In the genomic region with DNA sequence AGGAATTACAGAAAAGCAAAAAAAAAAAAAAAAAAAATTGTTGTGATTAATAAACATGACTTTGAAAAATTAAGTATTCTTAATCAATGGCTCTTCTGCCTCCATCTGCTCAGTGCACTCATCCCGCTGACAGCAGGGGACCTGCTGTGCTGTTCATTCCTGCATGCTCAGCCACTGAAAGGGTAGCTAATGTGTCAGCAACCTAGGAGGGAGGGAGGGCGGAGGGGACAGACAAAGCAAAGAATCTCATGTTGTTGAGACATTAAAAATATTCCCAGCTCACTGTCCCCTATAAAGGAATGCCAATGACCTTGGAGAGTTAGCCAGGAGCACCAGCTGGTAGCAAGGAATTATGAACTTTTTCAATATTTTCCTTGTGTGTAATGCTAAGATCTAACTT, we compare ENCODE assay signal across 14 mouse cellular contexts. TPM values are rescaled to one million over a fixed set of nuclear protein-coding genes. Genes with fewer than 3 reads are reported as not detected.
DNase-seq lines count a peak whose midpoint lies in the region; ATAC-seq and TF ChIP-seq lines count a peak whose summit lies in the region.
"Had no signal": no experiment of that assay in that cellular context is flagged by ENCODE, and none has a peak within 500 bp of the region (broad histone marks: within the 10 kb centered on the region; RNA-seq: fewer than 3 reads in every experiment).

No protein-coding gene starts in this region.

- peak overlapping the region; percentile 86 for H3K27ac ChIP-seq in layer of hippocampus, adult 2 months
- H3K27ac ChIP-seq in forebrain, embryonic 12.5 days: no peak overlapping the region
- H3K27ac ChIP-seq in neural tube, embryonic 15.5 days (replicated peaks): no peak overlapping the region
- H3K27ac ChIP-seq: liver, embryonic 13.5 days had no signal

- no peak overlapping the region for H3K4me3 ChIP-seq in layer of hippocampus, adult 2 months
- H3K4me3 ChIP-seq in forebrain, embryonic 12.5 days (replicated peaks): no peak overlapping the region
- no peak overlapping the region for H3K4me3 ChIP-seq in neural tube, embryonic 15.5 days (replicated peaks)
- H3K4me3 ChIP-seq: embryonic facial prominence, embryonic 15.5 days; liver, embryonic 13.5 days had no signal

- DNase-seq in layer of hippocampus, adult 2 months (ENCODE audit: low spot score in 2 of 2): no peak
- no peak for DNase-seq in layer of hippocampus, adult 11-12 months (ENCODE audit: low spot score)
- DNase-seq in mesoderm, embryonic 11.5 days (ENCODE audit: low read depth, low spot score): peak; percentile 57
- no peak for DNase-seq in thymus, postnatal 4 days
- DNase-seq in ovary, postnatal 14 days (ENCODE audit: low spot score): no peak
- no peak for DNase-seq in spleen, adult 12 weeks (ENCODE audit: low spot score)
- DNase-seq: adrenal gland, postnatal 36 days; cerebellum, adult 18-20 months; kidney, postnatal 25 days; liver, embryonic 13.5 days; lung, postnatal 14 days had no signal

- ATAC-seq in forebrain, embryonic 12.5 days (ENCODE audit: low FRiP score): peak; percentile 82
- ATAC-seq in neural tube, embryonic 15.5 days (ENCODE audit: low FRiP score): peak; percentile 41; the same call in 1 of the 2 replicates

- H3K36me3 ChIP-seq in forebrain, embryonic 12.5 days (replicated peaks): no peaks in the 10 kb centered on the region
- no peaks in the 10 kb centered on the region for H3K36me3 ChIP-seq in neural tube, embryonic 15.5 days
- H3K36me3 ChIP-seq: embryonic facial prominence, embryonic 15.5 days; liver, embryonic 13.5 days had no signal

- H3K9me3 ChIP-seq in forebrain, embryonic 12.5 days: no peaks in the 10 kb centered on the region
- no peaks in the 10 kb centered on the region for H3K9me3 ChIP-seq in neural tube, embryonic 15.5 days (replicated peaks)
- H3K9me3 ChIP-seq: embryonic facial prominence, embryonic 15.5 days; liver, embryonic 13.5 days had no signal

- no peaks in the 10 kb centered on the region for H3K27me3 ChIP-seq in forebrain, embryonic 12.5 days
- H3K27me3 ChIP-seq in neural tube, embryonic 15.5 days (replicated peaks): no peaks in the 10 kb centered on the region
- H3K27me3 ChIP-seq: embryonic facial prominence, embryonic 15.5 days; liver, embryonic 13.5 days had no signal

- no peak overlapping the region for H3K9ac ChIP-seq in forebrain, embryonic 12.5 days
- H3K9ac ChIP-seq in neural tube, embryonic 15.5 days (replicated peaks): no peak overlapping the region
- H3K9ac ChIP-seq: embryonic facial prominence, embryonic 15.5 days; liver, embryonic 13.5 days had no signal

- TF ChIP-seq CTCF in layer of hippocampus, adult 2 months (conservative IDR thresholded peaks at IDR 0.05): no peak

- no peak overlapping the region for H3K4me2 ChIP-seq in forebrain, embryonic 12.5 days
- H3K4me2 ChIP-seq in neural tube, embryonic 15.5 days: no peak overlapping the region
- H3K4me2 ChIP-seq: embryonic facial prominence, embryonic 15.5 days; liver, embryonic 13.5 days had no signal

- WGBS in forebrain, embryonic 12.5 days: 20% methylated on average over 2 of the region's 2 CpGs
- whole genome bisulfite sequencing in neural tube, embryonic 15.5 days: 23% methylated on average over 2 of the region's 2 CpGs

- H3K4me1 ChIP-seq in forebrain, embryonic 12.5 days: peaks cover 26% of the 10 kb centered on the region
- peaks cover 11% of the 10 kb centered on the region for H3K4me1 ChIP-seq in neural tube, embryonic 15.5 days
- H3K4me1 ChIP-seq: liver, embryonic 13.5 days had no signal

RNA-seq across cellular contexts. Expression of a gene that starts 13.9 kb away (rescaled TPM):
- total RNA-seq in layer of hippocampus, adult 2 months (2021): 10 to 100 TPM; 39.7 to 51.1 TPM
- 34.9 and 38.9 TPM in 2 replicates for polyA plus RNA-seq in forebrain, embryonic 12.5 days (2016; fragmentation: Nextera tagmentation; extraction: Ambion mirVana)
- polyA plus RNA-seq in neural tube, embryonic 15.5 days (2015; fragmentation: Nextera tagmentation; extraction: Ambion mirVana): 14.4 and 20.0 TPM in 2 replicates

RNA-seq across cellular contexts. Expression of a gene that starts 39.1 kb away (rescaled TPM):
- under 1 TPM; 0.27 to 0.36 TPM for total RNA-seq in layer of hippocampus, adult 2 months (2021)
- 0.09 and 0.10 TPM in 2 replicates for polyA plus RNA-seq in forebrain, embryonic 12.5 days (2016; fragmentation: Nextera tagmentation; extraction: Ambion mirVana)
- not detected in 2 replicates for polyA plus RNA-seq in neural tube, embryonic 15.5 days (2015; fragmentation: Nextera tagmentation; extraction: Ambion mirVana)
- polyA plus RNA-seq: liver, embryonic 13.5 days had no signal

RNA-seq across cellular contexts. Expression of a gene that starts 42.7 kb away (rescaled TPM):
- 1 to 10 TPM; 2.4 to 2.5 TPM for total RNA-seq in layer of hippocampus, adult 2 months (2021)
- polyA plus RNA-seq in forebrain, embryonic 12.5 days (2016; fragmentation: Nextera tagmentation; extraction: Ambion mirVana): 3.2 and 6.0 TPM in 2 replicates
- 0.37 and 0.41 TPM in 2 replicates for polyA plus RNA-seq in neural tube, embryonic 15.5 days (2015; fragmentation: Nextera tagmentation; extraction: Ambion mirVana)
- total RNA-seq: adrenal gland, postnatal 36 days had no signal
